Mouse (Mus musculus): Measurements from ENCODE around the gene Syn3.
A peak's percentile ranks its signal among the peaks of the same experiment; 100 is the strongest.
"Not testable (repeated sequence)": the region's sequence is repeated elsewhere in the genome, so short reads cannot be mapped to it uniquely, and the experiment has no call there.

Gene Syn3

DNA sequence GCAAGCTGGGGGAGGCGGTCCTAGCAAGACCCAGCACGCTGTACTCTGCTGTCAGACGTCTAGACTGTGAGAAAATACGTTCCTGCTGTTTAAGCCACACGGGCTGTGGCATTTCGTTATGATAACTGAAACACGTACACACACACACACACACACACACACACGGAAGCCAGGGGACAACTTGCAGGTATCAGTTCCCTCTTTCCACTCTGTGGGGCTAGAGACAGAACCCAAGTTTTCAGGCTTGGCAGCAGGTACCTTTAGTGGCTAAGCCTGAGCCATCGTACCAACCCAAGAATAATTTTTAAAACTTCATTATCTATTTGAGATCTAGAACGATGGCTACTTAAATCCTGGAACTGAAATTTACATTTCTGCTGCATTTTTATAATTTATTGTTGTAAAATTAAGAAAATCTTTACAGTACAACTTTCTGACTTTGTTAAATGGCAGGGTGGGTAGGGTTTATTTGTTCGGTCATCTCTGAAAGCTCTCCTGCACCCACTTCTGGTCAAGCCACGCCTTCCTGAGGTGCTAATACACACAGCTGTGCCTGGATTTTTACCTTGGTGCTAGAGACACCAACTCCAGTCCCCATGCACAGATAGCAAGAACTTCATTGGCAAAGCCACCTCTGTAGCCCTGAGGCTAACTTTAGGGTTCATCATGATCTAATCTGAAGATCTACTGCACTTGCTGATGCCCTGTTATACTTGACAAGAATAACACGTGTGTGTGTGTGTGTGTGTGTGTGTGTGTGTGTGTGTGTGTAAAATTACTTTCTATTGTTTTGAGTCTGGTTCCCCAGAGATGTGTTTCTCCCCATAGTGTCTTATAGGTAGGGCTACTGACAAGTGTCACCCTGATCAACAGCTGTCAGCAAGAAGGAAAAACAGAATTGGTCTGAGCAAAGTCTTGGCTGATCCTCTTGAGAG is 29.8 kb downstream of the Syn3 start:
- no peak for DNase-seq (ENCODE audit: low read depth)

DNA sequence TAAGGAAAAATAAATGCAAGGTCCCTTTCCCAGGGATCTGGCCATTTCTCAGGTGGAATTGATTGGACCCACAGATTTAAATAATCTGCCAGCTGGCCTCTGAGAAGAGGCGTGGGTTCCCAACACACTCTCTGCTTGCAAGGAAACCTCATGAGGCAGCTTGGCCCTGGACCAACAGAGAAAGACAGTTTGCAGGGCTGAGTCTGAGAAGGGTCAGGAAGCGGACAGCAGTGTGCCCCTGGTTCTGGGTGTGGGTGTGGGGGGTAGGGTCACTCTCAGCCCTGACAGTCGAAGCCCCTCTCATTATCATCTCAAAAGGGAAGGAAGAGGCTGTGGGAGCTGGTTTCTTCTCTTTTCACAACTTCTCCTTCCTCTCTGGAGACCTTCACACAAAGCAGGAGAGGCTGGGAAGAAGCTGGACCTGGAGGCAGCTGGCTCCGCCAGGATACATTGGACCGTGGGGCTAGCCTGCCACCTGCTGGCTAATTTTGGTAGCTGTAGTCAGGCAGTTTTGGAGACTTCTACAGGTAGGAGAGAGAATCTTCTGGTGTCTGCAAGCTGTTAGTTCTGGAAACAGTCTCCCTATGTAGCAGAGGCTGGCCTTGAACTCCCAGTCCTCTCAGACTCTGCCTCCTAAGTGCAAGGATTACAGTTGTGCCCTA is 35.0 kb downstream of the Syn3 start:
- peak; percentile 56 for DNase-seq (ENCODE audit: low read depth)

DNA sequence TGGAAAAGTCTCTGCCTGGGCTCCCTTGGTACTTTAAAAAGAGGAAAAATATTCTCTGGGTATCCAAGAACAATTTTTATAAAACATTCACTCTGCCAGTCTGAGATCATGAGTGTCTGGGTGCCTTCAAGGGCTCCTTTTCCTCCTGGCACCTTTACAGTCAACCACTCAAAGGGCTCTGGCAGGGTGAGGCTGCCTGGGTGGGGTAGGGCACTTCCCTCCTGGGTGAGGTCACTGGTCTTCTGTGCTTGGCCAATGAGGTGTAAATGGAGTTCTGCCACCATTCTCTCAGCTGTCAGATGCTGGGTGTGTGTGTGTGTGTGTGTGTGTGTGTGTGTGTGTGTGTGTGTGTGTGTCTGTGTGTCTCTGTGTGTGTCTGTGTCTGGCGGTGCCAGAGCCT is 39.1 kb downstream of the Syn3 start:
- DNase-seq (ENCODE audit: low read depth), result no peak

DNA sequence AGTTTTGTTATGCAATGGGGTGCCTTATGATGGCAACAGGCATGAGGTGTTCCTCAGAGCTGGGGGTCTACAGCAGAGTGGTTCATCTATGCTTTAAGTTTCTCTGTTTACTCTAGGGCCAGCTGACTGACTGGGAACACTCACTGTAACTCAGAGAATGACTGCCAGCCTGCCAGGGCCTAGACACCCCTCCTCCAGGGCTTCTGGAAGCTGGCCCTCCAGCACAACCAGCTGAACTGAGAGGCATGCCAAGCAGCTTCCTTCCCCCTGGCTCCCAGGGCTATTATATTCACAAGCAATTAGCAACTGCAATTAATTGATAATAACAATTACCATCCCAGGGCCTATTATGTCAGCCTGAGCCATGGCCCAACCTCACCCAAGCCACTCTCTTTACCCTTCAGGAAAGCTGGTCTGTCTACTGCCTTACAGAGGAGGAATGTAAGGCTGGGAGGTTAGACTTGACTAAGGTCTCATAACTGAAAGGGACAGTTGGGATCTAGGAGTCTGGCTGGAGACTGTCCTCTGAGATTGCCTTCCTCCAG is 41.0 kb downstream of the Syn3 start:
- no peak for DNase-seq (ENCODE audit: low read depth)

DNA sequence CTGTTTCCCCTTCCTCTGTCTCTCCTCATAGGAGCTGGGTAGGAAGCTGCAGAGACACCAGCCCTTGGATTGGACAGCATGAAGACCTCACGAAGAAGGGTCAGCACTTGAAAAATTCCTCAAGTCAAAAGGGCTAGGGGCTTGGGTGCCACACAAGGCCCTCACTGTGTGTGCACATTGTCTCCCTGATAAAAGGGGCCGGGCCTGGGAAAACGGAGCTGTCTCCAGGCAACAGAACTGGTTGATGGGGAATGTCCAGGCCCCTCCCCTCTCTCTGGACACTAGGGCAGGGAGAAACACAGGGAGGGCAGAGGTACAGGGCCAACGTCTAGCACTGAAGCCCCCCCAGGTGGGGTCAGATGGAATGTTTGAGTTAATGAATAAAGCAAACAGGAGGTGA is 41.5 kb downstream of the Syn3 start:
- DNase-seq (ENCODE audit: low read depth), result no peak

DNA sequence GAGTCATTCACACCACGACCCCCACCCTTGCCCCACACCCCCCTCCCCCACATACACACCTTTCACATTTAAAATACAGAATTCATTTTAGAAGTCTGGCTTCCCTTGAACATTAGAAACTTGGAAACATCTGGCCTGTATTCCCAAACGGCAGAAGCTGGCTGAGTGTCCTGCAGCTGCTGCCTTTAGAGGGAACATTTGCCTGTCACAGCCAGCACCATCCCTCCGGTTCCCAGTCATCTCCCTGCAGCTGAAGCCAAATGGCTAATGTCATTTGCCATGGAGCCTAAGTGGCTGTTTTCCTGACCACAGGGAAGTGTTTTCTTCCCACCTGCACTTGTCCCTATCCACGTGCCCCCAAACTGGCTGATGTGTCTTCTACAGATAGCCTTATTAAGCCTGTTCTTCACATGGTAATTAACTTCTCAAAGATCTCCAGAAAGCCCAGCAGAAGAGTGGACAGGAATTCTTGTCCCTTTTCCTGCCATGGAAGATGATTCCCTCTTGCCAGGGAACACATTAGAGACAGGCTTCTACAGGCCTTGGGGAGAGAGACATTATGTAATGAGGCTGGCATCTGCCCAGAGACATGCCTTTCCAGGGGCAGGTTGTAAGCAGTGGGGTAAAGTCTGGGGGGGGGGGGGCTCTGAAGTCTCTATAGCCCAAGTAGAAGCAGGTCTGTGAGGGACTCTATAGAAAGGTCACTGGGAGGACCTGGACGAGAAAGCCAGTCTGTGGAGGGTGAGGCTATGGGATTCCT is 43.2 kb downstream of the Syn3 start:
- no peak for DNase-seq (ENCODE audit: low read depth)

DNA sequence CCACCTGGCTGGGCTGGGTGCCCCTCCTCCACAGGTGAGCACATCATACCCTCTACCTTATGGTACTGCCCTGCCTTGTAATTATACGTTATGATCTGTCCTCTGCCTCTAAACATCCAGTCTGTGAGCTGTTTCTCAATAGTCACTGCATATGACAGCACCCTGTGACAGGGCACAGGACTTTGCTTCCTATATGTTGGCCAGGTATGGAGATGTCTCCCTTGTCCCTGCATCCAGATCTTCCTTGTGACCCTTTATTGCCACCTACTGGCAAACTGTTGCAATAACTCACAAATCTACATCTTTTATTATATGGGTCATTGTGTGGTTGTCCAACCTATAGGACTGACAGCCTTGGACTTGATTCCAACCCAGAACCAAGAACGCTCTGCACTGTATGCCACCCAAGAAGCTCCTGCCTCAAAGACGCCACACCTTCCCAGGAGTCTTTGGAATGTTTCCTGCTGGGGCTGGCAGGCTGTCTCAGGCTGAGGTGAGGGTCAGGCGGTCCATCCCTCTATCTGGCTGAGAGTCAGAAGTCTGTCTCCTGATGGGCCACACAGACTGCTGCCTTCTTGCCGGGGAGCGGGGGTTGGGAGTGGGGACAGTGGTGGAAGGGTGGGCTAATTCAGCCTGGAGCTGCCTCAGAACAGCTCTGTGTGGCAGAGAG is 46.2 kb downstream of the Syn3 start:
- peak; percentile 48 for DNase-seq (ENCODE audit: low read depth)

DNA sequence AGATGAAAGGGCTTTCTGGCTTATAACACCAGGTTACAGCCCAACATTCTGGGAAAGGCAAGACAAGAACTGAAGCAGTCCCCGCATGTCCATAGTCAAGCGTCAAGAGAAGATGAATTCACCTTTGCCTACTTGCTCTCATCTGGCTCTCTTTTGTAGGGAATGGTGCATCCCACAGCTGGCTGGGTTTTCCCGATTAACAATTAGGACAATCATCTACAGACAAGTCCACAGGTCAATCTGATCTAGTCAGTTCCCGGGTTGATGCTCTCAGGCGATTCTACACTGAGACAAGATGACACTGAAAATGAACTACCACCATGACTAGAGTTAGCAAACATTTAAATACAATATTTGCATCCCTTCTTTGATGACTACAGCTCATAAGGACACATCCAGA is 47.4 kb downstream of the Syn3 start:
- no peak for DNase-seq (ENCODE audit: low read depth)

DNA sequence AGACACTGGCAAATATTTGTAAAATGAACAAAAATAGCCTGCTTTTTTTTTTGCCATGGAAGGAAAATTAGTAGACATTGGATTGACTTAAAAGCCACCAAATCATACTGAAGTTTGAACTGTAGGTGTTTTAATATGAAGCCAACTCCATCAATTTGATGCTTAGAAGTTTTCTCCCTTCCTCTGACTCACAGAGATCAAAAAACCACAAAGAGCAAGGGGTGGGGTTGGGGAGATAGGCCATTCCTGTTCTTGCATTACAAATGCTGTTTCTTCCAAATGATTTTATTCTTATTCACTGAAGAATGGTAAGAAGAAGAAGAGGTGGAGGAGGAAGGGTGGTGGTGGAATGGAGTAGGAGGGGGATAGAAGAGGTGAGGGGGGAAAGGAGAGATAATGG is 52.0 kb downstream of the Syn3 start:
- DNase-seq (ENCODE audit: low read depth), result no peak

DNA sequence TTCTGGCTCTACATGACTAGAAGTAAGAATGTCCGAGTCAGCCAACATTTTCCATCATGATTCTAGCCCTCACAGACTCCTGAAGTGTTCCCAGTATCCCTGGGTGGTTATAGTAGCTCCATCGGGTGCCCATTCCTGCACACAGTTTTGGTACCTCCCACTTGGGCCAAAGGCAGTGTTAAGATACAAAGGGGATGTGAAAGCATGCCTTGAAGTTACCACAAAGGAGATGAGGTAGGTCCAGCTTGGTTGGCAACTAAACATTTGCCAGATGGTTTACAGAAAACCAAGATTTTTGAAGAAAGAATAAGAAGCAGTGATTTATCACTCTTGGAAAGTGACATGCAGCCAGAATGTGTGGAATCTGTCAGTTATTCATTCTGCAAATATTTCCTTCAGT is 53.5 kb downstream of the Syn3 start:
- no peak for DNase-seq (ENCODE audit: low read depth)

DNA sequence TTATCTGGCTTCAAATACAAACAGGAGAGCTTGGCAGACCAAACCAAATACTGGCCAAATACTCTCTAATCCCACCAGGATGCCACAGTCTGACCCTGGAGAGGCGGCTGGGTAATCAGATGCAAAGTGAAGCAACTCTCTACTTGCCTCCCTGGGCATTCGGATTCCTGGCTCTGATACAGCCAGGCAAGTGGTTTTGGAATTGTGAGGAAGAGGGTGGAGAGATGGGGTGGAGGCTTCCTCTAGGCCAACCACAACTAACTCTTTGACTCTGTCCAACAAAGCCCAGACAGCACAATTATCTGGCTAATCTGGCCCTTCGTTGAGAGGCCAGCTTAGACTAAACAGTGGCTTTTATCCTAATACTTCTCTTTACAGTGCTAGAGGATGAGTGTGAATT is 54.0 kb downstream of the Syn3 start:
- no peak for DNase-seq (ENCODE audit: low read depth)

DNA sequence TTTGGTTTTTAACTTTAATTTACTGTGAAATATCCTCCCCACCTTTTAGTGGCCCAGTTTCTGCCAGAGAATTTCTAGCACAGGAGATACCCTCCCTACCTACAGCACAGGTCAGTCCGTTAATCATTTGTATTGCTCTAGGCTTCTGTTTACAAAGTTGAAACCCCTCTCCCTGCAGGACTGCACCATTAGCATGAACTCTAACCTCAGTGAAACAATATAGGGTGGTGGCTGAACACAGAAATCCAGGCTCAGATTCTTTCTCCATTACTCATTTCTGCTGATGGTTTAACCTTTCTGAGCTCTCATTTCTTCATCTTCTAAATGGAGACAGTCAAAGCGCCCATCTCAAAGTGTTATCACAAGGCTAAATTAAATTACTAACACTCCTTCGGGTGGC is 56.9 kb downstream of the Syn3 start:
- no peak for DNase-seq (ENCODE audit: low read depth)

DNA sequence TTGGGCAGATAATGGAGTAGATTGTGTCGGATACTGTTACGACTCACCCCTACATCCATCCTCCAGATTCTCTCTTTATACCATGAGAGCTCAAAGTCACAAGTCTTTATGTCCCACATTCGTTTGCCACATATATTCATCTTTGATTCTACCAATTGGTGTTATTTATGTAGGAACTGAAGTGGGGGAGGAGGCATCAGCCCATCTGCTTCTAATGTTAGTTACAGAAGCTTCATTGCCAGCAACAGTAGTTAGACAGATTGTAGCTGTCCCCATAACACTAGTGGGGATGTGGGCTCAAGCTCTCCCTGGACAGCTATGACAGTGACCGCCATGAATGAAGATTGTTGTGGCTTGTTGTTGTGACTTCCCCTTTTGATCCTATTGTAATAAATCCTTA is 59.1 kb downstream of the Syn3 start:
- DNase-seq (ENCODE audit: low read depth), result no peak

DNA sequence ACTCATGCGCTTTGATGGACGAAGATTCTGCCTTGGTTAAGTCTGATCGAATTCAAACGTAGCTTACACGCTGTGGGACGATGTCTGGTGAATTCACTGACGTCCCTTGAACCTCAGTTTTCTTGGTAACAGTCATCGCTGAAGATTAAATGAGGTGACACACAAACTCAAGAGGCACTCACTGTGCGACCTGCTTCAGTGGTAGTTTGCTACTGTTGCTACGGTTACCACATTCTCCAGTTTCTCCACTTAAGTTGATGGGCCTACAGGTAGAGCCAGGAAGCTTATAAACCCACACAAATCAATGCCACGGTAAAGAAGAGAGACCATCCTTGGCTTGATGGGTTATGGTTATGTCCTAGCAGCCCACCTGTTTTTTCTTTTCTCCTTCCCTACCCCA is 61.4 kb downstream of the Syn3 start:
- DNase-seq (ENCODE audit: low read depth), result no peak

DNA sequence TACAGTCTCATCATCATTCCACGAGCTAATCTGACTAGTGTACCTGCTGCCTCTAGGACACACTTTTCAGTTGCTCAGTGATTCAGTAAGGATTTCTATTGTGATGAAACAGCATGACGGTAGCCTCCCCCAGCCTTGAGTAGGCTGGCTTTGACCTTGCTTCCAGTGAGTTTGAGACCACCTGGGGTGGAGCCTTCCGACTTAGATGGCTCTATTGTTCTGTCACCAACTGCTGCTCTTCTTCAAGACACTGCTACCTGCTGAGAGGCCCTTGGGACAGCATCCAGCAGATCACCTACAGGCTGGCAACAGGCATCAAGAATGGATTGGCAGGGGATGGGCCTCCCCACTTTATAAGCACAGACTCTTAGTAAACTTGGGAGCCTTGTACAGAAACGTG is 63.7 kb downstream of the Syn3 start:
- not testable (repeated sequence) for DNase-seq (ENCODE audit: low read depth)

DNA sequence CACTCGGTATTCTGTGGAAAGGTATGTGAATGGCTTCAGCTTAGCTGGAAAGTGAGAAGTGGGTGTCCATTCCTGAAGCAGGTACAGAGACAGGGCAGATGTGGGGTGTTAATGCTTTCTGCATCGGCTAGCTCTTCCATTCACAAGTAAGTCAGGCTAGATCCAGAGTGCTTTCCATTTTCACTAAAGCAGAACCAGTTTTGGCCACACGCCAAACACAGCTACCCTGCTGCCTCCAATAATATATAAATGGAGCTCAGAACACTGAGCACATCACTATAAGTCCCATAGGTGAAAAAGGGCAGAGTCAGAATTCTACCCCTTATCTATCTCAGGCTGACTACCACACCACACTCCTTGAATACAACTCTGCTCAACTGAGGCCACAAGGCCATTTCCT is 69.0 kb downstream of the Syn3 start:
- DNase-seq (ENCODE audit: low read depth), result no peak

DNA sequence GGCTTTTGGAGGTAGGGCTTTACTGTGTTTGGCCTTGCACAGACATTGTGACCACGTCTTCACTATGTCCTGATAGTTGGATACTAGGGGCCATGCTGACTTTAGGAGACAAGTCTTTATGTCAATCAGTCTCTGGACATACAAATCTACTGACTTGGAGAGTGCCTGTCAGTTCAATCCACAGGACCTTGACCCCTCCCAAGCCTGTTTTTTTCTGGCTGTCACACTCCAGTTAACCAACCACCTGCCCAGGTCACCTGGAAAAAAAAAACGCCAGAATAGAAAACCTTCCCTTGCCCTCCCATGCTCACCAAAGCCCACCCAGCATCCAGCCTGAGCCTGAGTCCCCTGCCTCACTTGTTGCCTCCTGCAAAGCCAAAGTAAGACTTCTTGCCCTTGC is 70.7 kb downstream of the Syn3 start:
- no peak for DNase-seq (ENCODE audit: low read depth)

DNA sequence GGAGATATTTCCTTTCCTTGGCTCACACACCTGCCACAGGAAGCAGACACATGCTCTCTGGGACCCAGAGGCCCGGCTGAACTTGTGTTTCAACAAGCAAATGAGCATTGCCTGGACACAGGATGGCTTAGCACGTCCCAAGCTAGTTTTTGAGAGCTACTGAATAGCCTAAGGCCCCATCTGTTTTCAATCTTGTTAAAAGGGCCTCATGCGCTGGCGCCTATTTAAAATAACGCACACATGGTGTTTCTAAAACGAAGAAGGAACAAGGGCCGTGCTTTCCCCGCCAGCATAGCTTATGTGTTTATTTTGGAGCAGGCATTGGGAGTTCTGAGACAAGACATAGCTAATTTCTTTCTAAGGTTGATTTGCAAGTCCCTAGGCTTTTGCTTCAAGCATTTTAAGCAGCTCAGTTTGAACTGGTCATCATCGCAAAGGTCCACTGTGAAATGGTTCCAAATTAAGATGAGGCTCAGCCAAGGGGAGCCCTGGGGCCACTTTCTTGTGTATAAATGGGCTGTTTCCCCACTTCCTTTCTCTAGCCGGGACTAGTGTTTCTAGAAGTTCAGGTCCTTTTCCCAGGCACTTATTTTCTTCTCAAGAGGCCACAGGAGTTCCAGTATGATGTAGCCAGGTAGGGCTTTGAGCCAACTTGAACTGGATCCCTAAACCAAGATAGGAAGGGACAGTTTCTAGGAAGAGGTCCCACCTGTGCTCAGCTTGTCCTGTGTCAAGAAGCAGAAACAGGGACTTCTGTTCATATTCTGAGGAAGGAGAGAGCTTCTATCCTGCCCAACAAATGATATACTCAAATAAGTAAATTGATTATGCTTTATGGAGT is 72.8 kb downstream of the Syn3 start:
- no peak for DNase-seq (ENCODE audit: low read depth)

DNA sequence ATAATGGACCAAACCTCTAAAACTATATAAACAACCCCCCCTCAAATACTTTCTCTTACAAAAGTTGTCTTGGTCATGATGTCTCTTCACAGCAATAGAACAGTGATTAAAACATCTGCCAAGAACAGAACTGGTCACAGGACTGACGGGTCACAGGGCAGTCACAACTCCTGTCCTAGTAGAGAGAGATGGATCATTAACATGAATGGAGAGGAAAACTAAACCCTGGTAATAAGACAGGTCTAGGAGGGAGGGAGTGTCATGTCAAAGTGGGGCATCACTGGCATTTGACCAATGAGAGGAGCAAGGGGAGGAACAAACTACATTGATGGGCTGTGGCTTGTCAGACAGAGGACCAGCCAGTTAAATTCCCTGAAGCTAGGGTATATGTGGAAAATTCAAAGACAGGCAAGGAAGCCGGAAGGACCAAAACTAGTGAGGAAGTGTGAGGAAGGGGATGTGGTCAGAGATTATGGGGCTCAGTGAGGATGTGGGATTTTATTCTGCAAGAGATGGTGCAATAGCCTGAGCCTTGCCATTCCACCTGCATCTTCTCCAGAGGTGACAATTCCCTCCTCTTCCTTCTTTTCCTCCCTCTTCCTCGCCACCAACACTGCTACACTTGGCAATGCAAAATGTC is 76.8 kb downstream of the Syn3 start:
- no peak for DNase-seq (ENCODE audit: low read depth)

DNA sequence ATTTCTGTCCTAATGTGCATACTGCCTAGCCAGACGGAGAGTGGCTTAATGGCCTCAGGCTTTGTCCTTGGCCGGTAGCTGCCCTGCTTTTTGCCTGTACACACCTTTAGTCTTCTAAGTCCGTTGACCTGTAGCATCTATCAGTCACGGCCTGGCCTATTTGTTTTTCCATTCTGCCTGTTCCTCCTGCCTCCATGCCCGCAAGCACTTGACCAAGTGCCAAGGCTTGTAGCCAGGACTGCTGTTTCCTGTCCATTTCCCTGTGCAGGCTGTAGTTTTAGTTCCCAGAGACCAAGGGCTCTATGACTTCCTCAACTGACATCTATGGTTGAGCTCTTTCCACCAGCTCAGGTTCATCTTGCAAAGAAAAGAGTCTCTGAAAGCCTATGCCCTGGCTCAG is 79.8 kb downstream of the Syn3 start:
- no peak for DNase-seq (ENCODE audit: low read depth)

DNA sequence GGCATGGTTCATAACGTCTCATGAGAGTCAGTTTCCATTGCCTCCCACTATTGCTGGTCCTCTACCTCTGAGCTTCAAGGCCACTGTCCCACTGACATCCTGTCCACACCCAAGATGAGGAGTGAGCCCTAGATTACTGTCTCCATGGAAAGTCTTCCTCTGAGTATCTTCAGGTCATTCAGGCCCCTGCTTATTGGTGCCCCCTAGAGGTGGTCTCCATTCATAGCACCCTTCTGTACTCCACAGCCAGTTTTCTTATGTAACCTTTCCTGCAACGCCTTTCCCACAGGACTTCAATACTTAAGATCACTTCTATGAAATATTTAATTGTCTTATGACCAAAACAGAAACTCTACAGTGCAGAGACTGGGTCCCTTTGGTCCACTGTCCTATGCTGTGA is 80.4 kb downstream of the Syn3 start:
- no peak for DNase-seq (ENCODE audit: low read depth)

Measured in induced T-regulatory cell, adult 2 months (primary cell).